Mouse (Mus musculus) brown adipose tissue, adult 24 weeks (tissue): Measurements from ENCODE around the gene Gm3646. TPM values are rescaled to one million over a fixed set of nuclear protein-coding genes. Genes with fewer than 3 reads are reported as not detected.
A peak's percentile ranks its signal among the peaks of the same experiment; 100 is the strongest.

ENCODE experiments used
- H3K27ac ChIP-seq: fragments of 200-500 bp; replicated peaks from 2 replicates; pipeline ENCODE4 v1.5.1; 2012; ENCODE audit warnings: low read depth, mild to moderate bottlenecking, low read length
- H3K4me1 ChIP-seq: fragments of 200-500 bp; 2 replicates; pipeline ENCODE4 v1.6.1; 2012; ENCODE audit warnings: low read length, mixed read lengths; ENCODE audit not compliant: control insufficient read depth, insufficient read depth, insufficient read length
- H3K4me3 ChIP-seq: fragments of 200-500 bp; 2 replicates; pipeline ENCODE4 v1.5.1; 2012; ENCODE audit warnings: low read depth, mild to moderate bottlenecking, low read length, moderate library complexity; ENCODE audit not compliant: insufficient read depth
- polyA plus RNA-seq: library from polyadenylated mRNA; stranded (reverse); fragments of >200 nt; gene quantifications from 2 replicates; pipeline ENCODE4 v1.2.4, GENCODE M21; 2012; ENCODE audit not compliant: missing spikeins, insufficient read depth, insufficient read length

Gene Gm3646
- not detected in 2 replicates for polyA plus RNA-seq

- no peak within 1 kb of the TSS; the same call in 1 of the 2 replicates for H3K27ac ChIP-seq
- no peak within 1 kb of the TSS for H3K4me3 ChIP-seq
- no peaks in the 10 kb centered on the region for H3K4me1 ChIP-seq
These were observed at the start of gene Gm3646 for GRCm38 (mm10) chr1:39805243-39805979. Gene Gm3646, minus strand, starts transcription at chr1:39805332.

- H3K4me3 ChIP-seq: no peak overlapping the region
- no peak overlapping the region for H3K27ac ChIP-seq
- H3K4me1 ChIP-seq: no peaks in the 10 kb centered on the region
These were observed 41.9 kb upstream of the Gm3646 start for GRCm38 (mm10) chr1:39847066-39847465.

GRCm38 (mm10) chr1:39846031-39846550, 41.0 kb upstream of the Gm3646 start:
- H3K4me1 ChIP-seq: no peaks in the 10 kb centered on the region
- H3K27ac ChIP-seq: no peak overlapping the region
- no peak overlapping the region for H3K4me3 ChIP-seq

- no peaks in the 10 kb centered on the region for H3K4me1 ChIP-seq
- no peak overlapping the region for H3K27ac ChIP-seq
- no peak overlapping the region for H3K4me3 ChIP-seq
These were observed 38.2 kb upstream of the Gm3646 start for GRCm38 (mm10) chr1:39843328-39843727.

- no peak overlapping the region for H3K27ac ChIP-seq
- H3K4me3 ChIP-seq: no peak overlapping the region
- H3K4me1 ChIP-seq: no peaks in the 10 kb centered on the region
These were observed 37.3 kb upstream of the Gm3646 start for GRCm38 (mm10) chr1:39842218-39843007.

- Histone ChIP-seq H3K4me1 (no peaks in the 10 kb centered on the region), H3K27ac (no peak overlapping the region), H3K4me3 (no peak overlapping the region)
These were observed 35.7 kb upstream of the Gm3646 start for GRCm38 (mm10) chr1:39840856-39841255.

- no peaks in the 10 kb centered on the region for H3K4me1 ChIP-seq
- H3K27ac ChIP-seq: no peak overlapping the region
- H3K4me3 ChIP-seq: no peak overlapping the region
These were observed 34.7 kb upstream of the Gm3646 start for GRCm38 (mm10) chr1:39839838-39840237.

GRCm38 (mm10) chr1:39839217-39839616, 34.1 kb upstream of the Gm3646 start:
- H3K4me1 ChIP-seq: no peaks in the 10 kb centered on the region
- H3K4me3 ChIP-seq: no peak overlapping the region
- no peak overlapping the region for H3K27ac ChIP-seq

- Histone ChIP-seq H3K4me1 (no peaks in the 10 kb centered on the region), H3K4me3 (no peak overlapping the region), H3K27ac (no peak overlapping the region)
These were observed 33.5 kb upstream of the Gm3646 start for GRCm38 (mm10) chr1:39838487-39839169.

GRCm38 (mm10) chr1:39831594-39832039, 26.5 kb upstream of the Gm3646 start:
- Histone ChIP-seq H3K4me3 (no peak overlapping the region), H3K27ac (no peak overlapping the region), H3K4me1 (peaks cover 5% of the 10 kb centered on the region)

GRCm38 (mm10) chr1:39830786-39831593, 25.9 kb upstream of the Gm3646 start:
- H3K4me3 ChIP-seq: no peak overlapping the region
- H3K4me1 ChIP-seq: peaks cover 8% of the 10 kb centered on the region
- no peak overlapping the region; the same call in 1 of the 2 replicates for H3K27ac ChIP-seq

GRCm38 (mm10) chr1:39824902-39825301, 19.8 kb upstream of the Gm3646 start:
- H3K27ac ChIP-seq: no peak overlapping the region
- peaks cover 9% of the 10 kb centered on the region for H3K4me1 ChIP-seq
- no peak overlapping the region for H3K4me3 ChIP-seq

GRCm38 (mm10) chr1:39824240-39824639, 19.1 kb upstream of the Gm3646 start:
- no peak overlapping the region for H3K27ac ChIP-seq
- H3K4me1 ChIP-seq: peaks cover 9% of the 10 kb centered on the region

GRCm38 (mm10) chr1:39819596-39819995, 14.5 kb upstream of the Gm3646 start:
- Histone ChIP-seq H3K27ac (0 out of 2 replicates have a peak overlapping the region, but pooled peaks have one; percentile 36), H3K4me3 (no peak overlapping the region), H3K4me1 (peaks cover 3% of the 10 kb centered on the region; the same call in 1 of the 2 replicates)

More at GRCm38 (mm10) chr1:39824240-39824639, 19.1 kb upstream of the Gm3646 start:
- H3K4me3 ChIP-seq: no peak overlapping the region
